Mouse (Mus musculus): ENCODE data around the gene Pde6h. TPM values are rescaled to one million over a fixed set of nuclear protein-coding genes. Genes with fewer than 3 reads are reported as not detected.
A peak's percentile ranks its signal among the peaks of the same experiment; 100 is the strongest.

The Pde6h gene
- polyA plus RNA-seq, 1 experiment from 2014 or later: not detected

GRCm38 (mm10) chr6:136931246-136931645 is 7.6 kb downstream of the Pde6h start:
- Histone ChIP-seq H3K27me3 (no peaks in the 10 kb centered on the region), H3K4me3 (no peak overlapping the region), H3K4me1 (peaks cover 22% of the 10 kb centered on the region), H3K4me2 (no peak overlapping the region), H3K9me3 (no peaks in the 10 kb centered on the region), H3K9ac (no peak overlapping the region), H3K27ac (peak overlapping the region; percentile 75), H3K36me3 (no peaks in the 10 kb centered on the region)
- 86% methylated on average over 13 of the region's 13 CpGs for WGBS
- no peak for ATAC-seq (ENCODE audit: insufficient number of reproducible peaks, insufficient read depth, low FRiP score, low TSS enrichment, low read depth)

- no peak for ATAC-seq (ENCODE audit: insufficient number of reproducible peaks, insufficient read depth, low FRiP score, low TSS enrichment, low read depth)
- Histone ChIP-seq H3K27me3 (no peaks in the 10 kb centered on the region), H3K9me3 (no peaks in the 10 kb centered on the region), H3K27ac (no peak overlapping the region), H3K36me3 (no peaks in the 10 kb centered on the region), H3K9ac (no peak overlapping the region), H3K4me3 (no peak overlapping the region), H3K4me2 (no peak overlapping the region), H3K4me1 (peaks cover 14% of the 10 kb centered on the region)
- 79% methylated on average over 7 of the region's 7 CpGs for WGBS
These were observed 10.4 kb downstream of the Pde6h start for GRCm38 (mm10) chr6:136934068-136934467.

GRCm38 (mm10) chr6:136935233-136935632 is 11.6 kb downstream of the Pde6h start:
- 83% methylated on average over 3 of the region's 3 CpGs for WGBS
- no peak overlapping the region for H3K4me3 ChIP-seq
- H3K4me1 ChIP-seq: peaks cover 23% of the 10 kb centered on the region
- H3K27me3 ChIP-seq: no peaks in the 10 kb centered on the region
- no peak overlapping the region for H3K9ac ChIP-seq
- ATAC-seq (ENCODE audit: insufficient number of reproducible peaks, insufficient read depth, low FRiP score, low TSS enrichment, low read depth): no peak
- no peaks in the 10 kb centered on the region for H3K36me3 ChIP-seq
- no peak overlapping the region for H3K4me2 ChIP-seq
- H3K27ac ChIP-seq: no peak overlapping the region
- no peaks in the 10 kb centered on the region for H3K9me3 ChIP-seq

- H3K4me3 ChIP-seq: no peak overlapping the region
- no peaks in the 10 kb centered on the region for H3K27me3 ChIP-seq
- peaks cover 25% of the 10 kb centered on the region for H3K4me1 ChIP-seq
- H3K36me3 ChIP-seq: no peaks in the 10 kb centered on the region
- 85% methylated on average over 9 of the region's 9 CpGs for WGBS
- H3K27ac ChIP-seq: no peak overlapping the region
- ATAC-seq (ENCODE audit: insufficient number of reproducible peaks, insufficient read depth, low FRiP score, low TSS enrichment, low read depth): no peak
- no peak overlapping the region for H3K9ac ChIP-seq
- H3K4me2 ChIP-seq: no peak overlapping the region
- no peaks in the 10 kb centered on the region for H3K9me3 ChIP-seq
These were observed 12.7 kb downstream of the Pde6h start for GRCm38 (mm10) chr6:136936361-136936760.

- Histone ChIP-seq H3K27ac (no peak overlapping the region), H3K36me3 (no peaks in the 10 kb centered on the region), H3K4me1 (peaks cover 26% of the 10 kb centered on the region), H3K9ac (no peak overlapping the region), H3K9me3 (no peaks in the 10 kb centered on the region), H3K4me3 (no peak overlapping the region), H3K27me3 (no peaks in the 10 kb centered on the region), H3K4me2 (no peak overlapping the region)
- WGBS: 86% methylated on average over 3 of the region's 3 CpGs
- no peak for ATAC-seq (ENCODE audit: insufficient number of reproducible peaks, insufficient read depth, low FRiP score, low TSS enrichment, low read depth)
These were observed 13.5 kb downstream of the Pde6h start for GRCm38 (mm10) chr6:136937117-136937516.

- no peak for ATAC-seq (ENCODE audit: insufficient number of reproducible peaks, insufficient read depth, low FRiP score, low TSS enrichment, low read depth)
- no peaks in the 10 kb centered on the region for H3K36me3 ChIP-seq
- no peak overlapping the region for H3K4me3 ChIP-seq
- no peak overlapping the region for H3K4me2 ChIP-seq
- no peaks in the 10 kb centered on the region for H3K9me3 ChIP-seq
- H3K9ac ChIP-seq: peak overlapping the region; percentile 21; the same call in 1 of the 2 replicates
- WGBS: 74% methylated on average over 18 of the region's 18 CpGs
- H3K4me1 ChIP-seq: peaks cover 33% of the 10 kb centered on the region
- no peaks in the 10 kb centered on the region for H3K27me3 ChIP-seq
- peak overlapping the region; percentile 57; the same call in 1 of the 2 replicates for H3K27ac ChIP-seq
These were observed 14.9 kb downstream of the Pde6h start for GRCm38 (mm10) chr6:136938331-136939126.

GRCm38 (mm10) chr6:136939326-136940187 is 15.9 kb downstream of the Pde6h start:
- Histone ChIP-seq H3K4me1 (peaks cover 33% of the 10 kb centered on the region), H3K9me3 (no peaks in the 10 kb centered on the region), H3K4me3 (no peak overlapping the region), H3K36me3 (no peaks in the 10 kb centered on the region), H3K4me2 (peak overlapping the region; percentile 52; the same call in 1 of the 2 replicates), H3K27ac (peak overlapping the region; percentile 94), H3K27me3 (no peaks in the 10 kb centered on the region), H3K9ac (no peak overlapping the region; the same call in 1 of the 2 replicates)
- 64% methylated on average over 14 of the region's 14 CpGs for WGBS
- ATAC-seq (ENCODE audit: insufficient number of reproducible peaks, insufficient read depth, low FRiP score, low TSS enrichment, low read depth): peak; percentile 15; the same call in 1 of the 2 replicates

- peaks cover 33% of the 10 kb centered on the region for H3K4me1 ChIP-seq
- peak overlapping the region; percentile 52 for H3K4me2 ChIP-seq
- H3K4me3 ChIP-seq: peak overlapping the region; percentile 28
- ATAC-seq (ENCODE audit: insufficient number of reproducible peaks, insufficient read depth, low FRiP score, low TSS enrichment, low read depth): peak; percentile 50; the same call in 1 of the 2 replicates
- H3K27me3 ChIP-seq: no peaks in the 10 kb centered on the region
- H3K36me3 ChIP-seq: no peaks in the 10 kb centered on the region
- no peaks in the 10 kb centered on the region for H3K9me3 ChIP-seq
- H3K9ac ChIP-seq: peak overlapping the region; percentile 49; the same call in 1 of the 2 replicates
- WGBS: 52% methylated on average over 11 of the region's 11 CpGs
- H3K27ac ChIP-seq: peak overlapping the region; percentile 94
These were observed 16.7 kb downstream of the Pde6h start for GRCm38 (mm10) chr6:136940188-136940960.

- no peak for ATAC-seq (ENCODE audit: insufficient number of reproducible peaks, insufficient read depth, low FRiP score, low TSS enrichment, low read depth)
These were observed 17.7 kb downstream of the Pde6h start, which contains the start of gene Arhgdib for GRCm38 (mm10) chr6:136941051-136942021. Gene Arhgdib, minus strand, starts transcription at chr6:136941899.

GRCm38 (mm10) chr6:136942280-136942679 is 18.6 kb downstream of the Pde6h start:
- no peak overlapping the region for H3K4me2 ChIP-seq
- H3K36me3 ChIP-seq: no peaks in the 10 kb centered on the region
- peaks cover 41% of the 10 kb centered on the region for H3K4me1 ChIP-seq
- no peak overlapping the region for H3K4me3 ChIP-seq
- no peak overlapping the region for H3K9ac ChIP-seq
- ATAC-seq (ENCODE audit: insufficient number of reproducible peaks, insufficient read depth, low FRiP score, low TSS enrichment, low read depth): no peak
- H3K27ac ChIP-seq: no peak overlapping the region
- 53% methylated on average over 9 of the region's 9 CpGs for WGBS
- no peaks in the 10 kb centered on the region for H3K9me3 ChIP-seq
- H3K27me3 ChIP-seq: no peaks in the 10 kb centered on the region

More at GRCm38 (mm10) chr6:136941051-136942021, 17.7 kb downstream of the Pde6h start, which contains the start of gene Arhgdib:
- no peaks in the 10 kb centered on the region for H3K36me3 ChIP-seq
- peak within 1 kb of the TSS; percentile 52 for H3K4me2 ChIP-seq
- H3K9me3 ChIP-seq: no peaks in the 10 kb centered on the region
- peak within 1 kb of the TSS; percentile 94 for H3K27ac ChIP-seq
- peaks cover 35% of the 10 kb centered on the region for H3K4me1 ChIP-seq
- H3K9ac ChIP-seq: peak within 1 kb of the TSS; percentile 49
- H3K27me3 ChIP-seq: no peaks in the 10 kb centered on the region
- 23% methylated on average over 12 of the region's 12 CpGs for WGBS
- peak within 1 kb of the TSS; percentile 28 for H3K4me3 ChIP-seq
